Mouse (Mus musculus): ENCODE data around the gene Rtf1.

- TF ChIP-seq POLR2A (IDR thresholded peaks at IDR 0.05; ENCODE audit: insufficient read depth, low read depth, low read length), result no peak
- TF ChIP-seq CTCF (IDR thresholded peaks at IDR 0.05; ENCODE audit: insufficient read depth, low read depth, low read length), result no peak
Measured at GRCm38 (mm10) chr2:119699962-119700361, 25.1 kb downstream of the Rtf1 start.
